Comparison of ENCODE assay signal across 10 mouse cellular contexts in genomic region chr11:57983480-57984342, GRCm38 (mm10). TPM values are rescaled to one million over a fixed set of nuclear protein-coding genes. Genes with fewer than 3 reads are reported as not detected.
DNase-seq lines count a peak whose midpoint lies in the region; ATAC-seq lines count a peak whose summit lies in the region.
"Had no signal": no experiment of that assay in that cellular context is flagged by ENCODE, and none has a peak within 500 bp of the region (broad histone marks: within the 10 kb centered on the region; RNA-seq: fewer than 3 reads in every experiment).

No protein-coding gene starts in this region.

- no peak overlapping the region for H3K9ac ChIP-seq in midbrain, embryonic 13.5 days (replicated peaks)

- no peak overlapping the region for H3K4me2 ChIP-seq in midbrain, embryonic 13.5 days (replicated peaks)

- no peak for ATAC-seq in midbrain, embryonic 13.5 days

- no peaks in the 10 kb centered on the region for H3K9me3 ChIP-seq in midbrain, embryonic 13.5 days

- H3K36me3 ChIP-seq in midbrain, embryonic 13.5 days: no peaks in the 10 kb centered on the region

- 52% methylated on average over 16 of the region's 16 CpGs for WGBS in midbrain, embryonic 13.5 days

- DNase-seq in urinary bladder, postnatal 14 days (ENCODE audit: low spot score): peak; percentile 50
- DNase-seq in urinary bladder, postnatal 25 days (ENCODE audit: low spot score): no peak
- DNase-seq in kidney, adult 18-20 months: peak; percentile 51
- DNase-seq in lung, adult 18-20 months: peak; percentile 70 to 79
- no peak for DNase-seq in cerebellum, adult 9-10 months
- no peak for DNase-seq in adrenal gland, postnatal 25 days
- no peak for DNase-seq in left cerebral cortex, adult 9 months (ENCODE audit: low spot score in 2 of 2)
- DNase-seq: embryo, embryonic 11 days had no signal

- H3K4me1 ChIP-seq in midbrain, embryonic 13.5 days (replicated peaks): no peaks in the 10 kb centered on the region

- H3K27ac ChIP-seq in midbrain, embryonic 13.5 days: no peak overlapping the region

- H3K4me3 ChIP-seq in midbrain, embryonic 13.5 days (replicated peaks): no peak overlapping the region
- H3K4me3 ChIP-seq: myocyte had no signal

- no peaks in the 10 kb centered on the region for H3K27me3 ChIP-seq in midbrain, embryonic 13.5 days

RNA-seq across cellular contexts. Expression of gene Larp1, which starts 25.2 kb away (rescaled TPM):
- 103 and 106 TPM in 2 replicates for total RNA-seq in adrenal gland, postnatal 25 days (2021)
- 15.8 TPM in 2 replicates for polyA plus RNA-seq in midbrain, embryonic 13.5 days (2015; fragmentation: Nextera tagmentation; extraction: Ambion mirVana)

Comparison
In these comparisons a context has a peak if more than half of its experiments do, and no peak if none do; other contexts are left out.
1. DNase-seq: peak in urinary bladder, postnatal 14 days (single experiment), kidney, adult 18-20 months (single experiment) and lung, adult 18-20 months (2 of 2); none in urinary bladder, postnatal 25 days (single experiment), cerebellum, adult 9-10 months (single experiment), adrenal gland, postnatal 25 days (single experiment) and left cerebral cortex, adult 9 months (0 of 2).